Comparison of ENCODE assay signal across 14 mouse cellular contexts in the genomic region with DNA sequence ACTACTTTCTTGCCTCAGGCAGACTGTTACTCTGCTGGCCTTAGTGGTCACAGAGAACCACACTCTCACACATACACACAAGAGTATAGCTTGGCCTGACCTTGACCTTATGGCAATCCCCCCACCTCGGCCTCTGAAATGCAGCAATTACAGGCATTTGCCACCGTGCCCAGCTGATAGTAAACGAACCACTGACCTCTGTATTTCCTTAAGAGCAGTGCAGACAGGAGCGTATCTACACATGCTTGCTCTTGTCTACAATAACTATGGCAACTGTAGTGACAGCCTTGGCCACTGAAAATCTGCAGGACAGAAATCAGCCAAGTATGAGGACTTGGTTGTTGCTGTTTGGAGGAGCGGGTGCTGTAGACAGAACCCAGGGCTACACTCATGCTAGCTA.
"Had no signal": no experiment of that assay in that cellular context is flagged by ENCODE, and none has a peak within 500 bp of the region (broad histone marks: within the 10 kb centered on the region; RNA-seq: fewer than 3 reads in every experiment).

No protein-coding gene starts in this region.

- H3K4me3 ChIP-seq: midbrain, embryonic 10.5 days; myocyte; neural tube, embryonic 12.5 days; stomach, embryonic 15.5 days had no signal

- DNase-seq: lung, adult 18-20 months; lung, embryonic 14.5 days; lung, postnatal 10 days; lung, postnatal 4 days; midbrain, embryonic 14.5 days; right cerebral cortex, postnatal 14 days; thymus, adult 2 months; thymus, postnatal 25 days; thymus, postnatal 4 days had no signal

- H3K27ac ChIP-seq: midbrain, embryonic 10.5 days; neural tube, embryonic 12.5 days; stomach, embryonic 15.5 days; stomach, postnatal 0 days had no signal

- H3K4me1 ChIP-seq: midbrain, embryonic 10.5 days; neural tube, embryonic 12.5 days; stomach, embryonic 15.5 days had no signal

- H3K36me3 ChIP-seq: midbrain, embryonic 10.5 days; neural tube, embryonic 12.5 days; stomach, embryonic 15.5 days had no signal

- H3K9me3 ChIP-seq: midbrain, embryonic 10.5 days; neural tube, embryonic 12.5 days; stomach, embryonic 15.5 days had no signal

- H3K27me3 ChIP-seq: neural tube, embryonic 12.5 days; stomach, embryonic 15.5 days had no signal
